In the genomic region with DNA sequence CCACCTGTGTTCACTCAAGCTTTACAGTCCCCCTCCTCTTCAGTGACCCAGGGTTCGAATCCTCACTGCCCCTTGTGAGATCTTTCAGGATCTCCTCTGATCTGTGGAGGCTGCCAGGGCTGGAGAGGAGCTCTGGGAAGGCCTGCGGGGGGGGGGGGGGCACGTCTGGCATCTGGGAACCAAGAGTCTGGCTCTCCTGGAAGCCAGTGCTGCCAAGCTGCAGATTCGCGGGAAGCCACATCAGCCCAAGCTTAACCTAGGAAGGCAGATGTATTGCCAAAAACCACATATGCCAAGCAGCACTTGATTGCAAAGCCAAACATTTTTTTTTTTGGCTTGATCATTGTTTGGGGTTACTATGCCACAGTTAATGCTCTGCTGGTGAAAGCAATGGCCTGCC, we compare ENCODE assay signal across 36 mouse cellular contexts. TPM values are rescaled to one million over a fixed set of nuclear protein-coding genes. Genes with fewer than 3 reads are reported as not detected.
DNase-seq lines count a peak whose midpoint lies in the region; ATAC-seq and TF ChIP-seq lines count a peak whose summit lies in the region.
"Had no signal": no experiment of that assay in that cellular context is flagged by ENCODE, and none has a peak within 500 bp of the region (broad histone marks: within the 10 kb centered on the region; RNA-seq: fewer than 3 reads in every experiment).

No protein-coding gene starts in this region.

- no peaks in the 10 kb centered on the region for H3K36me3 ChIP-seq in hindbrain, embryonic 15.5 days
- H3K36me3 ChIP-seq in hindbrain, embryonic 12.5 days: no peaks in the 10 kb centered on the region
- H3K36me3 ChIP-seq: embryonic facial prominence, embryonic 12.5 days; forebrain, embryonic 12.5 days; liver, embryonic 15.5 days; lung, embryonic 15.5 days; midbrain, embryonic 10.5 days; neural tube, embryonic 12.5 days had no signal

- no peak for TF ChIP-seq POLR2A in brain, embryonic 14.5 days (IDR thresholded peaks at IDR 0.05; ENCODE audit: borderline replicate concordance, extremely low read depth, insufficient read depth, insufficient read length, poor library complexity, severe bottlenecking)

- H3K9me3 ChIP-seq in hindbrain, embryonic 15.5 days: no peaks in the 10 kb centered on the region
- H3K9me3 ChIP-seq in hindbrain, embryonic 12.5 days (replicated peaks): no peaks in the 10 kb centered on the region
- H3K9me3 ChIP-seq: embryonic facial prominence, embryonic 12.5 days; forebrain, embryonic 12.5 days; liver, embryonic 15.5 days; lung, embryonic 15.5 days; midbrain, embryonic 10.5 days; neural tube, embryonic 12.5 days had no signal

- H3K27me3 ChIP-seq in hindbrain, embryonic 15.5 days: no peaks in the 10 kb centered on the region
- peaks cover 3% of the 10 kb centered on the region; the same call in 1 of the 2 replicates for H3K27me3 ChIP-seq in hindbrain, embryonic 12.5 days
- H3K27me3 ChIP-seq: neural tube, embryonic 12.5 days had no signal

- peaks cover 21% of the 10 kb centered on the region for H3K4me1 ChIP-seq in hindbrain, embryonic 15.5 days (replicated peaks)
- peaks cover 20% of the 10 kb centered on the region for H3K4me1 ChIP-seq in hindbrain, embryonic 12.5 days
- H3K4me1 ChIP-seq: liver, embryonic 15.5 days had no signal

- WGBS in hindbrain, embryonic 15.5 days: 84% methylated on average over 5 of the region's 5 CpGs
- WGBS in hindbrain, embryonic 12.5 days: 69% methylated on average over 5 of the region's 5 CpGs

- ATAC-seq in hindbrain, embryonic 15.5 days (ENCODE audit: low FRiP score, low read depth): 0 out of 2 replicates have a peak, but pooled peaks have one; percentile 25
- no peak for ATAC-seq in hindbrain, embryonic 12.5 days (ENCODE audit: low FRiP score)

- H3K4me2 ChIP-seq in hindbrain, embryonic 15.5 days: no peak overlapping the region
- no peak overlapping the region for H3K4me2 ChIP-seq in hindbrain, embryonic 12.5 days (replicated peaks)
- H3K4me2 ChIP-seq: embryonic facial prominence, embryonic 12.5 days; forebrain, embryonic 12.5 days; heart, embryonic 11.5 days; liver, embryonic 15.5 days; lung, embryonic 15.5 days; neural tube, embryonic 12.5 days had no signal

- H3K9ac ChIP-seq in hindbrain, embryonic 15.5 days: no peak overlapping the region
- no peak overlapping the region for H3K9ac ChIP-seq in hindbrain, embryonic 12.5 days
- H3K9ac ChIP-seq: embryonic facial prominence, embryonic 12.5 days; forebrain, embryonic 12.5 days; liver, embryonic 15.5 days; lung, embryonic 15.5 days; neural tube, embryonic 12.5 days had no signal

- no peak overlapping the region for H3K4me3 ChIP-seq in hindbrain, embryonic 15.5 days
- no peak overlapping the region for H3K4me3 ChIP-seq in hindbrain, embryonic 12.5 days
- H3K4me3 ChIP-seq: embryonic facial prominence, embryonic 12.5 days; erythroblast, embryonic 14.5 days; forebrain, embryonic 12.5 days; gastrocnemius, adult 2 months; liver, embryonic 15.5 days; lung, embryonic 15.5 days; midbrain, embryonic 10.5 days; myocyte; neural tube, embryonic 12.5 days had no signal

- peak; percentile 20 for DNase-seq in adrenal gland, postnatal 10 days
- no peak for DNase-seq in adrenal gland, adult 8-10 months
- DNase-seq in 3134 (ENCODE audit: extremely low read depth, insufficient read length, low spot score): peak; percentile 54
- peak; percentile 63 for DNase-seq in brain, embryonic 14.5 days (ENCODE audit: low read depth)
- DNase-seq in heart, postnatal 36 days: no peak
- DNase-seq in layer of hippocampus, adult 18-20 months (ENCODE audit: low spot score in 2 of 2): no peak
- DNase-seq: adrenal gland, adult 2 months; cerebellum, adult 11 months; cerebellum, adult 9-10 months; cerebellum, postnatal 36 days; gastrocnemius, adult 2 months; gastrocnemius, postnatal 36 days; heart, adult 18-20 months; heart, postnatal 4 days; kidney, adult 18-20 months; kidney, postnatal 36 days; liver; right cerebral cortex, postnatal 4 days; thymus, adult 18-20 months; thymus, postnatal 25 days had no signal

- no peak for TF ChIP-seq CTCF in brain, embryonic 14.5 days (IDR thresholded peaks at IDR 0.05; ENCODE audit: borderline replicate concordance, extremely low read depth, insufficient read depth, insufficient read length)

- intact Hi-C loops in heart, postnatal 36 days (cut with DNase I): no loop called here

- H3K27ac ChIP-seq in hindbrain, embryonic 15.5 days (replicated peaks): no peak overlapping the region
- H3K27ac ChIP-seq in hindbrain, embryonic 12.5 days: no peak overlapping the region
- H3K27ac ChIP-seq: embryonic facial prominence, embryonic 12.5 days; forebrain, embryonic 12.5 days; gastrocnemius, adult 2 months; liver, embryonic 15.5 days; lung, embryonic 15.5 days; midbrain, embryonic 10.5 days; neural tube, embryonic 12.5 days; stomach, postnatal 0 days had no signal

RNA-seq across cellular contexts. Expression of gene Lhx1, which starts 36.2 kb away (rescaled TPM):
- under 1 TPM in 1 of 2 experiments, not detected in 1; 0.15 TPM for total RNA-seq in adrenal gland, postnatal 10 days (2021)
- total RNA-seq in adrenal gland, adult 8-10 months (2022): under 1 TPM in 1 of 4 experiments, not detected in 3; 0.52 TPM
- polyA plus RNA-seq in hindbrain, embryonic 15.5 days (2015; fragmentation: Nextera tagmentation; extraction: Ambion mirVana): 37.5 and 54.5 TPM in 2 replicates
- 65.0 and 68.8 TPM in 2 replicates for polyA plus RNA-seq in hindbrain, embryonic 12.5 days (2016; fragmentation: Nextera tagmentation; extraction: Ambion mirVana)
- polyA plus RNA-seq in brain, embryonic 14.5 days (2012; rRNA removed): 36.2 and 64.4 TPM in 2 replicates
- not detected for total RNA-seq in heart, postnatal 36 days (2021)
- under 1 TPM; 0.27 to 0.28 TPM for total RNA-seq in layer of hippocampus, adult 18-20 months (2021)
- total RNA-seq: adrenal gland, adult 2 months; gastrocnemius, adult 2 months; gastrocnemius, postnatal 36 days; heart, adult 18-20 months; heart, postnatal 4 days; megakaryocyte progenitor cell, adult 5-6 weeks; MEL had no signal
- polyA plus RNA-seq: adrenal gland, adult 2 months; erythroblast, embryonic 14.5 days; heart, embryonic 16.5 days; myocyte; spleen, adult 2 months; stomach, postnatal 0 days had no signal

RNA-seq across cellular contexts. Expression of gene Aatf, which starts 48.2 kb away (rescaled TPM):
- total RNA-seq in adrenal gland, postnatal 10 days (2021): 10 to 100 TPM; 18.1 to 22.5 TPM
- 10 to 100 TPM; 23.8 to 27.9 (median 24.0) TPM for total RNA-seq in adrenal gland, adult 8-10 months (2022)
- polyA plus RNA-seq in hindbrain, embryonic 15.5 days (2015; fragmentation: Nextera tagmentation; extraction: Ambion mirVana): 50.8 and 53.3 TPM in 2 replicates
- polyA plus RNA-seq in hindbrain, embryonic 12.5 days (2016; fragmentation: Nextera tagmentation; extraction: Ambion mirVana): 53.2 and 55.6 TPM in 2 replicates
- polyA plus RNA-seq in brain, embryonic 14.5 days (2012; rRNA removed): 7.1 and 14.6 TPM in 2 replicates
- total RNA-seq in heart, postnatal 36 days (2021): 10 to 100 TPM; 13.3 to 14.9 TPM
- 10 to 100 TPM; 21.5 to 21.6 TPM for total RNA-seq in layer of hippocampus, adult 18-20 months (2021)

Comparison
In these comparisons a context has a peak if more than half of its experiments do, and no peak if none do; other contexts are left out.
1. DNase-seq: peak in adrenal gland, postnatal 10 days (single experiment), 3134 (single experiment) and brain, embryonic 14.5 days (single experiment); none in adrenal gland, adult 8-10 months (single experiment), heart, postnatal 36 days (0 of 2) and layer of hippocampus, adult 18-20 months (0 of 2).